Mouse (Mus musculus): Measurements from ENCODE around the gene Lrrc1. TPM values are rescaled to one million over a fixed set of nuclear protein-coding genes. Genes with fewer than 3 reads are reported as not detected.

Lrrc1 gene
- total and polyA plus RNA-seq, 3 experiments: 5.3 to 12.1 TPM; not detected in 1

GRCm38 (mm10) chr9:77485915-77486314 is 58.8 kb downstream of the Lrrc1 start:
- Histone ChIP-seq H3K27ac (ENCODE audit: control insufficient read depth, low read depth, low read length) (no peak overlapping the region), H3K36me3 (ENCODE audit: control insufficient read depth in 1 of 2, insufficient read depth in 2 of 2, low read length in 2 of 2) (no peaks in the 10 kb centered on the region), H3K79me2 (ENCODE audit: control insufficient read depth, insufficient read depth, low read length, poor library complexity) (no peaks in the 10 kb centered on the region), H3K27me3 (ENCODE audit: control insufficient read depth in 1 of 2, insufficient read depth in 2 of 2, low read length in 2 of 2) (no peaks in the 10 kb centered on the region), H3K4me3 (ENCODE audit: control insufficient read depth in 1 of 2, insufficient read depth in 1 of 2, low read depth in 2 of 2, low read length in 2 of 2) (no peak overlapping the region), H3K4me1 (ENCODE audit: control insufficient read depth in 1 of 2, insufficient read depth in 2 of 2, low read length in 2 of 2) (peaks cover 0 to 5% of the 10 kb centered on the region in 2 experiments; a peak in 1 of 4 replicates), H3K9ac (ENCODE audit: control insufficient read depth, low read depth, low read length, poor library complexity, severe bottlenecking) (no peak overlapping the region), H3K9me3 (replicated peaks; ENCODE audit: insufficient read depth, low read length) (no peaks in the 10 kb centered on the region)
- DNase-seq (ENCODE audit: low read depth, low spot score): no peak
- TF ChIP-seq RCOR1 (IDR thresholded peaks at IDR 0.05; ENCODE audit: low read depth, low read length): no peak
- TF ChIP-seq MEF2A (IDR thresholded peaks at IDR 0.05; ENCODE audit: extremely low read depth, insufficient replicate concordance, low read depth, low read length, poor library complexity, severe bottlenecking): no peak
- TF ChIP-seq POLR2AphosphoS5 (IDR thresholded peaks at IDR 0.05; ENCODE audit: borderline replicate concordance, low read depth, low read length): no peak
- no peak for TF ChIP-seq ETS1 (IDR thresholded peaks at IDR 0.05; ENCODE audit: low read depth, low read length)
- no peak for TF ChIP-seq SMC3 (IDR thresholded peaks at IDR 0.05; ENCODE audit: low read depth, low read length)
- TF ChIP-seq GATA1 (IDR thresholded peaks at IDR 0.05; ENCODE audit: low read depth, low read length): no peak
- TF ChIP-seq MXI1 (IDR thresholded peaks at IDR 0.05; ENCODE audit: low read depth, low read length): no peak
- TF ChIP-seq EP300 (IDR thresholded peaks at IDR 0.05; ENCODE audit: low read depth in 1 of 2, low read length in 2 of 2): no peak
- TF ChIP-seq CHD2 (IDR thresholded peaks at IDR 0.05; ENCODE audit: low read length): no peak
- TF ChIP-seq ZC3H11A (IDR thresholded peaks at IDR 0.05; ENCODE audit: low read depth, low read length): no peak
- no peak for TF ChIP-seq HCFC1 (IDR thresholded peaks at IDR 0.05; ENCODE audit: low read depth, low read length)
- TF ChIP-seq KAT2A (conservative IDR thresholded peaks at IDR 0.05; ENCODE audit: low read depth, low read length): no peak
- no peak for TF ChIP-seq ELF1 (IDR thresholded peaks at IDR 0.05; ENCODE audit: low read depth, low read length)
- no peak for TF ChIP-seq GABPA (IDR thresholded peaks at IDR 0.05; ENCODE audit: low read depth, low read length)
- no peak for TF ChIP-seq TCF12 (IDR thresholded peaks at IDR 0.05; ENCODE audit: low read depth, low read length)
- TF ChIP-seq POLR2AphosphoS2 (IDR thresholded peaks at IDR 0.05; ENCODE audit: low read length): no peak
- no peak for TF ChIP-seq ZMIZ1 (IDR thresholded peaks at IDR 0.05; ENCODE audit: low read depth, low read length)
- no peak for TF ChIP-seq USF1 (IDR thresholded peaks at IDR 0.05; ENCODE audit: low read depth, low read length)
- TF ChIP-seq CHD1 (IDR thresholded peaks at IDR 0.05; ENCODE audit: low read depth, low read length): no peak

GRCm38 (mm10) chr9:77484751-77485150 is 59.9 kb downstream of the Lrrc1 start:
- no peak for DNase-seq (ENCODE audit: low read depth, low spot score)
- Histone ChIP-seq H3K79me2 (ENCODE audit: control insufficient read depth, insufficient read depth, low read length, poor library complexity) (no peaks in the 10 kb centered on the region), H3K4me1 (ENCODE audit: control insufficient read depth in 1 of 2, insufficient read depth in 2 of 2, low read length in 2 of 2) (peaks cover 0 to 5% of the 10 kb centered on the region in 2 experiments; a peak in 1 of 4 replicates), H3K27me3 (ENCODE audit: control insufficient read depth in 1 of 2, insufficient read depth in 2 of 2, low read length in 2 of 2) (no peaks in the 10 kb centered on the region), H3K4me3 (ENCODE audit: control insufficient read depth in 1 of 2, insufficient read depth in 1 of 2, low read depth in 2 of 2, low read length in 2 of 2) (no peak overlapping the region), H3K9me3 (replicated peaks; ENCODE audit: insufficient read depth, low read length) (no peaks in the 10 kb centered on the region), H3K27ac (ENCODE audit: control insufficient read depth, low read depth, low read length) (no peak overlapping the region), H3K9ac (ENCODE audit: control insufficient read depth, low read depth, low read length, poor library complexity, severe bottlenecking) (no peak overlapping the region), H3K36me3 (ENCODE audit: control insufficient read depth in 1 of 2, insufficient read depth in 2 of 2, low read length in 2 of 2) (no peaks in the 10 kb centered on the region)
- no peak for TF ChIP-seq POLR2AphosphoS5 (IDR thresholded peaks at IDR 0.05; ENCODE audit: borderline replicate concordance, low read depth, low read length)
- no peak for TF ChIP-seq NRF1 (IDR thresholded peaks at IDR 0.05; ENCODE audit: insufficient read depth, low read depth, low read length, poor library complexity, severe bottlenecking)
- TF ChIP-seq ZMIZ1 (IDR thresholded peaks at IDR 0.05; ENCODE audit: low read depth, low read length): no peak
- TF ChIP-seq CHD1 (IDR thresholded peaks at IDR 0.05; ENCODE audit: low read depth, low read length): no peak
- TF ChIP-seq MEF2A (IDR thresholded peaks at IDR 0.05; ENCODE audit: extremely low read depth, insufficient replicate concordance, low read depth, low read length, poor library complexity, severe bottlenecking): no peak
- no peak for TF ChIP-seq MXI1 (IDR thresholded peaks at IDR 0.05; ENCODE audit: low read depth, low read length)
- TF ChIP-seq ZKSCAN1 (IDR thresholded peaks at IDR 0.05; ENCODE audit: low read depth, low read length): no peak
- TF ChIP-seq TCF12 (IDR thresholded peaks at IDR 0.05; ENCODE audit: low read depth, low read length): no peak
- TF ChIP-seq USF1 (IDR thresholded peaks at IDR 0.05; ENCODE audit: low read depth, low read length): no peak
- TF ChIP-seq POLR2AphosphoS2 (IDR thresholded peaks at IDR 0.05; ENCODE audit: low read length): no peak
- TF ChIP-seq E2F4 (IDR thresholded peaks at IDR 0.05; ENCODE audit: borderline replicate concordance, low read depth, low read length): no peak
- no peak for TF ChIP-seq MYC (IDR thresholded peaks at IDR 0.05; ENCODE audit: low read depth, low read length)
- no peak for TF ChIP-seq MAZ (IDR thresholded peaks at IDR 0.05; ENCODE audit: low read depth, low read length)

Measured in MEL (cell line).